Mouse (Mus musculus) cerebellum, adult (tissue): ENCODE data around the gene Pard3.

Experiments used
- ATAC-seq: cut with Nextera tagmentation; 2 replicates; pipeline ENCODE4 v1.9.2; 2017; ENCODE audit warnings: mild to moderate bottlenecking, moderate library complexity, mixed read lengths; ENCODE audit not compliant: insufficient number of reproducible peaks, low FRiP score, low TSS enrichment

Pard3 gene

DNA sequence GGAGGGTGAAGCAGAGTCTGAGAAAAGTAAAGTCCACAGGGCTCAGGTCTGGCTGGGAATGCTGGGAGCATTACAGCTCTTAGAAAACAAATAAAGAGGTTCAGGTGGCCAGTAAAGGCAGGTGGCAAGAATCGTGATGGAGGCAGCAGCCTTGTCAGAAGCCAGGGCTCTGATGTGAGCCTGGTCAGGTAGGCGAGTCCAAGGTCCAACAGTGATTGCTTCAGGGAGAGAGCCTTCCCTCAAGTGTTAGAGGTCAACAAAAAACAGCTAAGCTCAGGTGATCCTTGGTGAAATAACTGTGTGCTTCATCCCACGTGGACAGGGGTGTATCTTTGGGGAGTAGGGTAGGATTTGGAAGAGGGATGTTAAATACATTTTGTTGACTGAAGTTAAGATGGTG, 397.5 kb downstream of the Pard3 start:
- no peak for ATAC-seq

DNA sequence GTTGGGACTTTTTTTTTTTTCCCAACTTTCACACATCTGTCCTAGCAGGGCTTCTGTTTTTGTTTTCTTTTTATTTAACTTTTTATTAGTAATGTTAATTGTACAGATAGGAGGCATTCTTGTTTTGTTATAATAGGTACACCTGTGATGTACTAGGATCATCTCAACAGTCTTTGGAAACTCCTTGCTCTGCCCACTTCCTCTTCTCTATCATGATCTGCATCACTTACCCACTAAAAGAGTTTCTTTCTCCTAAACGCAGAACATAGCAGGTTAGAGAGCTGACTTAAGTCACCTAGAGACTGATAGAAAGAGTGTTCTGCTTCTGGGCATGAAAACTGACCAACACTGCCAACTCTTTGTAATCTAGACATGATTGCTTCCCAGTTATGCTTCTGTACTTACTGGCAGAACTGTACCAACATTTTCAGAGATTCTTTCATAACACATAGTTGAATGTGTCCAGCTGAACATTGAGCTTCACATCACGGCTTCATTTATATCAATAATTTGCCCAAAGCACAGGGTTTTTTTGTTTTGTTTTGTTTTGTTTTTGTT, 398.8 kb downstream of the Pard3 start:
- no peak for ATAC-seq

DNA sequence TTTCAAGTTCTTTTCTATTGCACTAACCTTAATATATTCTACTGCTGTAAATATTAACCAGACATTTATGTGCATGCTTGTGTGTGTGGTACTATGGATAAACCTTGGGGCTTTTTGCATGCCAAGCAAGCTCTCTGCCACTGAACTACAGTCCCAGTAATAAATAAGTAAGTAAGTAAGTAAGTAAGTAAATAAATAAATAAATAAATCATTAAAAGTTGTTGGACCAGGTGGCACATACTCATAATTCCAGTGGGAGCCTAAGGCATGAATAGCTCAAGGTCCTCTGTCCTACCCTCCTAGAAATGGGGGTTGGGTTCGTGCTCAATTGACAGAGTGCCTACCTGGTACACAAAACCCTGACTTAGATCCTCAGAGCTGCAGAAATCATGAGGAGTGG, 400.6 kb downstream of the Pard3 start:
- ATAC-seq, result no peak

DNA sequence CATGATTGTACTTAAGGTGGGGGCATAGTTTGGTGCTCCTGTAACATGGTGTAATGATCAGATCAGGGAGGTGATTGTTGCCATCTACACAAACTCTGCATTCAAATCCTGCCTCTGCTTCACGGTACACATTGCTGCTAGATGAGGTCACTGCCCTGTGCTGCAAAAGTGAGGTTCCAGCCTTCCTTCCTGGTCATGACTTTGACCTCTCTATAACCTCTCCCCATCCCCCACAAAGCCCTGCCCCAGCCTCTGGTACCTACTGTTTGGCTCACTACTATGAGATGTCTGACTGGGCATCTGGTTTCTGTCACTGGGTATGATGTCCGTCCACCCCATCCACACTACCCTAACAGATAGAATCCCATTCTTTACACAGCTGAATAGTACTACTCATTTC, 408.5 kb downstream of the Pard3 start:
- ATAC-seq, result no peak

DNA sequence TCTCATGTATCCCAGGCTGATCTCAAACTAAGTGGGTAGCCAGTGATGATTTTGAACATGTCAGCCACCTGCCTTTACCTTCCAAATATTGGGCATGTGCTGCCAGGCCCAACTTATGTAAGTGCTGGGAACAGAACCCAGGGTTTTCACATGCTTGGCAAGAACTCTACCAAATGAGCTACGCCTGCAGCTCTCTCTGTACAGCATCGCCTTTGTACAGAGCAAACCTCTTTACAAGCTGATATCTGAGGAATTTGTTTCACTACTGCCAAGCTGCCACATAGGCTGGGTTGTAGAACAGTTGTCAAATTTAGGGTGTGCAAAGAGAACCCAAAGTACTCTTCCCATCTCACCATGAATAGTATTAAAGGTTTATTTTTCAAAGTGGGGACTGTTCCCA, 416.3 kb downstream of the Pard3 start:
- ATAC-seq, result no peak

DNA sequence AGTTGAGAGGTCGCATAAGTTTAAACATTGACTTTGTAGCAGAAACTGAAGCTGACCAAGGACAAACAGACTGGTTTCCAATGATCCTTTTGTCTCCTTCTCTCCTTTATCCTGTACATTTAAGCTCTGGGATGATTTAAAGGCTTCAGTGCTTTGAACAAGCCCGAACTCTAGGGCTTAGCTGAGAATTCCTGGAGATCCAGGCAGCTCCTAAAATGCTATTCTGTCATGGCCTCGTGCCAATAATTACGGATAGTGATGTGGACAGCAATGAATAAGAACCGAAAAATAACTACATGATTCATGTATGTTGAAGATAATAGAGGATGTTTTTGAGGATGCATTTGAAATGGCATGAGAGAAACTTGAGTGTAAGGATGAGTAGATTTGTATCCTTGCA, 421.9 kb downstream of the Pard3 start:
- ATAC-seq, result no peak

DNA sequence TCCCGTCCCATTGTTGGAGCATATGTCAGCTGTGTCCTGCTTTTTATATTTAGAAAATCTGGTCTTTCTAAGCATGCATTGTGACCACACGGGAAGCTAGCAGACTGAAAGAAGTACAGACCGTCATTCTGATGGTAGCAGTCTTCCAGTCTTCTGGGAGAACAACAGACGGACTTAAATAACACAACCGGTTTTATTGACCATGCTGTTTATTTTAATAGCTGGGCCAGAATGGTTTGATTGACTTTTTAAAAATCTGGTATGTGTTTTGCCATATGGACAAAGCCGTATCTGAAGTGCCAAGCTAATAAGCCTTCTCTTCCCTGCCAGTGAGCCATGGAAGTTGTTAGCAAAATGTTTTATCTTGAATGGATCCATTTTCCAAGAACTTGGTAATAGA, 428.3 kb downstream of the Pard3 start:
- no peak for ATAC-seq

DNA sequence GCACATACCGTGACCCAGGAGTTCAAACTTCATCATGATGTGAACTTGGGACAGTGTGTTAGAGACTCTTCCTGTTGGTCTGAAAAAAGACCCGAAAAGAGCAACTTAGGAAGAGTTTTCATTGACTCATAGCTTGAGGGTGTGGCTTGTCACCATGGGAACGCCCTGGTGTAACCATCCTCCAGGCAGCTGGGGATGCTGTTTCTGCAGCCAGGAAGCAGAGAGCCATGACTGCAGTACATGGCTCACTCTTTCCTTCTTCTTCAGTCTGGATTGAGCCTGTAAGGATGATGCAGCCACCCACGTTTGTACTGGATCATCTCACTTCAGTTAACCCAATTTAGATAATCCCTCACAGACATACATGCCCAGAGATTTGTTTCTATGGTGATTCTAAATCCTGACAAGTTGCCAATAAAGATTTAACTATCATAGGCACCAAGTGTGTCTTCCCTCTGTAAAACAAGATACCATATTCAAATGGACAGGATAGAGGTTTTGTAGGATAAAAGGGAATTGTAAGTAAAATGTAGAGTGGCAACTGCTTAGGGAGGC, 431.6 kb downstream of the Pard3 start:
- no peak for ATAC-seq

DNA sequence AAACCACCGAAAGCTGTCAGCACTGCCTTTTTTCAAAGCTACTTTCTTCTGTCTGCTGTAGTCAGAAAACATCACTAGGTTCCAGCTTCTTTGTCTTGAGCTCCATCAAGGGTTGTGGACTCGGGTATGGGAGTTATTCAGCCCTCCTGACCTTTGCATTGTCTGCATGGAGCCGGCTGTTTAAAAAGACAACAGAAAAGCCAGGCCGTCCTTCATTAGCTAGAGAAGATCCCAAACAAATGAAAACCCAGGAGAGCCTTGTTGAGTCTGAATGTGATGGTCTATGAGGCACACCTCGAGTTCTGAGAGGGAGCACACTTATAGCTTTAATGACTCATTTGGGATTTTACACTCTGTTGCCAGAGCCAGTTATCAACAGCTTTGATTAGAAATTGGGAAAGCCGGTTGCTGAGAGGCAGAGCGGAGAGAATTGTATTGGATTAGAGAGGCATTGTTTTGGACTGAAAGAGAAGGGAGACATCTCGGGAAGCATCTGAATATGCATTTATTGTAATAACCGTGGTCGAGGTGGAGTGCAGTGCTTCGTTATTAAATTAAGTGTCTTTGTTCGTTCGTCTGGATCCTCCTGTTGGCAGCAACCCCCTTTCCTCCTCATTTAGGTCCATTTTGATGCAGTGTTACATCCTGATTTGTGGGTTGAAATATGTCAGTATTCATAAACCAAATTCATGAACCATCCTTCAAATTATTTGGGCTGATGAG, 435.5 kb downstream of the Pard3 start:
- no peak for ATAC-seq

DNA sequence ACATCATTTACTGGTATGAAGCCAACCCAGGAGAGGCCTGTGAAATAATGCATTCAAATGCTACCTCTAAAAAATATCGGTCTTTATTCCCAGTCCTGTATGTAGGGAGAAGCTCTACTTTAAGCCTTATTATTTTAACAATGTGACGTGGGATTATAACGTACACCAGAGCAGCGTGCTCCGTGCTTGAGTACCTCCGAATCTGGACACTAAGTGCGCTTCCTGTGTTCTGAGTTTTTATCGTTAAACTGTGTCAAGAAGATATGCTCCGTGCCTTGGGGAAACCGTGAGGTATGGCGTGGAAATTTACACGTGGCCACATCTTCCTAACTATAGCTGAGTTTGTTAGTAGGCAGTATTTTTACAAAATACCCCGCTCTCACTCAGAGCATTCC, 436.0 kb downstream of the Pard3 start:
- ATAC-seq, result no peak

DNA sequence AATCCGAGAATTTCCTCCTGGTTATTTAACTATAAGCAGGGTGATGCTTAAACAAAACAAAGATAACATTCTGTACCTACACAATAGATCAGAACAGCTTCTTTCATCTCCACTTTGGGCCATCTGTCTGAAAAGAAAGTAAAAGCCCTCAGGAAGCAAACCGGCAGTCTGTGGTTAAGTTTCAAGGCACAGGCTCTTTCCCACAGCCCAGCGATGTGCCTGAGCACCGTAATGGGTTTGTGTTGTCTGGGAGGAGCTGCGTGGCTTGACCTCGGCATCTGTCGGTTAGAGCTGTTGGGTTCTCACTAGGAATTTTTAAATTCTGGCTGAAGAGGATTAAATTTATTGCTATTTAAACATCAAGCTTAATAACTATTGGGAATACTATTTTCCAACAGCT, 436.5 kb downstream of the Pard3 start:
- ATAC-seq, result no peak

DNA sequence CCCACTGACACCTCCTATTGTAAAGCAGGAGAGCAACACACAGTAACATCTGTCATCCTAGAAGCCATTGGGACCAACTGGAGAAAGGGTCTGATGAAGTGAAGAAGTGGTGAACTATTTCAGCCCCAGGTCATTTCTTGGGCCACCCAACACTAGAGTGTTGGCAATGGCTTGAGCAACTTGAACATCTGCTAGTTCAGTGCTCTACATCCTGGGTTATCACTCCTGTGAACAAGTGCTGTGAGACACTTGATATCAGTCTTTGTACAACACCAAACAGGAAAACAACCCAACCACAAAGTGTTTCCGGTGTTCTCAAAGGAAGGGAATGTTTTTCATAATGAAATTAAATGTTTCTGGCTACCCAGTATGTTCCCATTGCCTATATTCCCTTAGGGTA, 438.1 kb downstream of the Pard3 start:
- ATAC-seq, result no peak

DNA sequence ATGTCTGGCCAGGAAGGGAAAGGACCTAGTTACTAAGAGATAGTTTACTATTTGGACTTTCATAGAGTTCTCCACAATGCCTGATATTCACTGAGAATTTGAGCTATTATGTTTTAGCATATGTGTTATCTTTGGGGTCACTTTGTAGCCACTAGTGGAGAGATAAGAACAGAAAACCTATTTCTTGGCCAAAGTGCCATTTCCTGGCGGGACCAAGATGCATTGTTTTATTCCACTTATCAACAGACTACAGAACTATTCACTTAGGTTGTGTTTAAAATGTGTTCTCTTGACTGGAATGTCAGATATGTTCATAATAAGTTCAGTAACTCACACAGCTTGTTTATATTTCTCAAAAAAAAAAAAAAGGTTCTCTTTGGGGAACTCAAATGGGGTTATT, 441.6 kb downstream of the Pard3 start:
- no peak for ATAC-seq

DNA sequence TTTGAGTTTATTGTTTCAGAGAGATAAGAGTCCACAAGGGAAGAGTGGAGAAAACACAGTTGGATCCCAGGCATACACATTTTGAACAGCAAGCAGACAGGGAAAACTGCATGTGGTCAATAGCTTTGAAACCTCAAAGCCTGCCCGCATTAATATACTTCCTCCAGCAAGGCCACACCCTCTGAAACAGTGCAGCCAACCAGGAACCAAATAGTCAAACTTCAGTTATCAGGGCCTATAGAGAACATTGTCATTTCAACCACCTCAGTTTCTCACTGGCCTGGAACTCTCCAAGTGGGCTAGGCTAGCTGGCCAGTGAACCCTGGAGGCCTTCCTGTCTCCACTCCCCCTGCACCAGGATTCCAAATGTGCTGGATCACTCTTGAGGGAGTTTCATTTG, 442.6 kb downstream of the Pard3 start:
- no peak for ATAC-seq

DNA sequence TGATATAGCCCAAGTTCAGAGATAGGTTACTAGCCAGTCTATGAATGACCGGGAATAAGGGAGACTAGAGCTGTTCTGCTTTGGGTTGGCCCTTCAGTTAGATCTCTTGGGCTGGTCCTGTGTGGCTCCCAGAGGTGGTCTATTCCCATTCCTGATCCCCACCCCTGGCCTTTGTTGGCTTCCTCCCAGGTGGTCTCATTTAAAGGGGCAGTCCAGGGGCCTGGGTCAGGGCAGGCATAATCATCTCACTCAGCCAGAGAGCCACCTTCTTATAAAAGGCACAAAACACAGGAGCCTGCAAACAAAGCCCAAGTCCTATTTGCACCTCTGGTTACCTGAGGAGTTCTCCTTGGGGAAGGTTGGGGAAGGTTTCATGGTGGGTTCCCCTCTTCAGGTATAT, 447.6 kb downstream of the Pard3 start:
- no peak for ATAC-seq

DNA sequence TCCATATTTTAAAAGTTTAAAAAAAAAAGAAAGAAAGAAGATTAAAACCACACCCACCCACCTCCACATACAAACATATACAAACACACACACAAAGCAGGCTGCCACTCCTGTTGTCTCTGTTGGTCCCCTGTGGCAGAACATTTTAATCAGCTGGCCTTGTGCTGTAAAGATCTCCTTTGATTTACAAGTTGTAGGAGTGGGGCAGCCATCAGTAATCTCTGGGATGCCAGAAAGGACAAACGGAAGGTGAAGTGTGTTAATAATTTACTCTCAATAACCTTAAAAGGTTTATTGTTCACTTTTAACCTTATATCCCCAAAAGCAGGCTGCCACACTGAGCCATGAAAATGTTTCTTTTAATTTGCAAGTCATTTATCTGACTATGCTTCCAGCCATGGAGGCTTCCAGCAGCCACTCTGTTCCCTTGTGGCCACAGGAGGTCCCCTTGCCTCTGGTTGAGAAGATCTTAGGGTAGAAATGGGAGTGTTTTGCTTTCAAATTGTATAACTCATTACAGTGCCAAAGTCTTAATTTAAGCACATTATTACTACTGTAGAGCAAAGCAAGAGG, 448.4 kb downstream of the Pard3 start:
- ATAC-seq, result no peak

DNA sequence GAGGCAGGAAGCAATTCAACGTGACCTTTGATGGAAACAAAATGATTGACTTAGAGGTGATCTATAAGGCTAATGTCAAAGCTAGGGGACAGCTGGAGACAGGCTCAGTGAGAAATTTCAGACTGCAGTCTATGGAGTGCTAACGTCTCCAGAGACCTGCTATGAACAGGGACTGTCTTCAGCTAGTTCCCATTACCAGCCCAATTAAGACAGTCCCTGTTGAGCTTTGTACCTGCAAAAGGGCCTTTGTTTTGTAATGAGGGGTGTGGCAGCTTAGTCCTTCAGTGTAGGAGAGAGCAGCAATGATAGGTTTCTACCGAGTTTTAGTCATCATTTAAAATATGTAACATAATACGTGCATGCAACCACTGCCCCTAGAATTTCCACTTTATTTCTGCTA, 448.9 kb downstream of the Pard3 start:
- no peak for ATAC-seq

DNA sequence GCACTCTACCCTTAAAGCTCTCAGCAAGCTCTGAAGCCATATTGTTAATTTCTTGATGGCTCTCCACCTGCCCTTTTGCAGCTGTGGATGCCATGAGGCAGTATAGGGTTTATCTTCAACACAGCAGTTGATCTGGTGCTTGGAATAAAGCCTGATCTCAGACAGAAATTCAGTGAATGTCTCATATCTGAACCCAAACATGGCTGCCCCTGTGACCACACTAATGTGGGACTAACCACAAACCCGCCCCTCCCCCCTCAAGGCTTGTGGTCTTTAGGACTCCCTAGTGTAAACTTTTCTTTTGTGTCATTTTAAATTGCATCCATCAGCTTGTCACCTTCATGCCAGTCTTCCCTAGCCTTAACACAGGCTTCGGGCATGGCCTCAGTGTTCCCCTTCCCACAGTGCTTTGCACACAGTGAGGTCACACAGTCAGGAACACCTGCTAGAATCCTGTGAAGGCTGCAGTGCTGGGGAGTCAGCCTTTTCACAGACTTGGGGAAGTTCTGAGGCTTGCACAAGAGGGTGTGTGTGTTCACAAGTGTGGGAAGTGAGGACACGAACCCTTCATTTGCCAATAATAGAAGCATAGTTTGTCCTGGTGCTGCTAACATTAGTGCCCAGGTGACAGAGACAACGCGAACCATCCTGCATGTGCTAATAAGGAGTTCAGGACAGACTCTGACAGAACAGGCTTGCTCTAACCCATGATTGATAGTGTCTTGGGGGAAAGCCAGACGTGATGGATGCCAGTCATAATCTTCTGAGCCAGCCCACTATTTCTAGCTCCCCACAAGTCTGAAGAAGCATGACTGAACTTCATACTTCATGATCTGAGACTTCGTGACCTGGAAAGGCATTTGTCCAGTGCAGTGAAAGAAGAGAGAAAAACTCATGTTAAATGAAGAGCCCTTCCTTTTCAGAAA, 451.4 kb downstream of the Pard3 start:
- no peak for ATAC-seq

DNA sequence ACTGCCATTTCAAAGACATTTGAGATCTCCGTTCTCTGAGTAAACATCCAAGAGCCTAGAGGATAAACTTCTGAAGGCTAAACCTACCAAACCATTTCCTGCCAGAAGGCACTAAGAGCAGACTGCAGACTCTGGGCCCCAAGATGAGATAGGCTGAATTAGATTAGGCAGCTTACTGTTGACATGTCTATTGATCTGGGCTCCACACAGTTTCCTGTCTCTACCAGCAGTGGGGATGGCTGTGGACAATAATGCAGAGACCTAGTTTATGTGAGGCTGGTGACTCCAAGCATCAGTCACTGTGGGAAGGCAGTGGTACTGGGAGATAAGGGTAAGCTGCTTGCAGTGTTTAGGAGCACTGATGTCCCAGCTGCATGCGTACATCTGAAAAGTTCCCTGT, 452.4 kb downstream of the Pard3 start:
- ATAC-seq, result no peak

DNA sequence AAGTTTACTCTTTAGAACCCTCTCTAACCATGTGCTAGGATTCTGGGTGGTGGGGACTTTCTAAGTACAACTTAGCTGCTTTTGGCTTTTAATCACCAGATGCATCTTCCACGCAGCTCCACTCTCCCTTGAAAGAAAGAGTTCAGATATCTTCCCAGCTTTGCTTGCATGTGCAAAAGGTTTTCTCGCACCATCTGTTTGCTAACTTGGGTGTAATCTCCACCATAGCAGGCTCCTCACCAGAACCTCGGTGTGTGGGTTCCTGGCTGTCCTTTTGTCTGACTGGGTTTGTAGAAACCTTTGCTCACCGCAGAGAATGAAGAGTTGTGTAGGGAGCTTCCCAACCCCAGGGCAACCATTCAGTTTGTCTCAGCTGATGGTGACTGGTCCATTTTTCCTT, 462.0 kb downstream of the Pard3 start:
- no peak for ATAC-seq

DNA sequence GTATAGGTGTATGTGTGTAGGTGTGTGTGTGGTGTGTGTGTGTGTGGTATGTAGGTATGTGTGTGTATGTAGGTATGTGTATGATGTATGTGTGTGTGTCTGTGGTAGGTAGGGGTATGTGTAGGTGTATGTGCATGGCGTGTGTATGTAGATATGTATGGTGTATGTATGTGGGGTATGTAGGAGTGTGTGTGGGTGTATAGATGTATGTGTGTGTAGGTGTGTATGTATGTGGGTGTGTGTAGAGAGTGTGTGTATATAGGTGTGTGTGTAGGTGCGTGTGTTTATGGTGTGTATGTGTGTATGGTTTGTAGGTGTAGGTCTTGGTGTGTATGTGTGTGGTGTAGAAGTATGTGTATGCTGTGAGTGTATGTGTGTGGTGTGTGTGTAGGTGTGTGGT, 464.6 kb downstream of the Pard3 start:
- no peak for ATAC-seq
